Mouse (Mus musculus): ENCODE data around the gene Rab6a.
A peak's percentile ranks its signal among the peaks of the same experiment; 100 is the strongest.

Gene Rab6a

GRCm38 (mm10) chr7:100622277-100622676, 15.1 kb downstream of the Rab6a start:
- no peak for DNase-seq (ENCODE audit: low spot score in 2 of 2)

DNA sequence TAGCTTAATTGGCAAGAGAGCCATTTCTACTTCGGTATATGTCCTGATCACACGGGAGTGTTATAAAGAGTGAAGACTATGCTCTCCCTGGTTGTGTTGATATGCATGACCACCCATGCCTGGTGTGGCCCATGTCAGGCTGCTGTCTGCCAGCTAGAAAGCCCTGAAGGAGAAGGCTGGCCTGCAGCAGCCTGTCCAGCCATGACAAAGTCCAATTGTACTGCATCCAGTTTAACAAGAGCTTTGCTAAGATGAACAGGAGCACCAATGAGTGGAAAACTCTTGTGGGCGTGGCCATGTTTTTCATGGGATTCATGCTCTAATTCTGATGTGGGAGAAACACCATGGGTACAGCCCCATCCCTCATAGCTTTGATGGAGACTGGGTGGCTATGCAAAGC, 17.3 kb downstream of the Rab6a start:
- no peak for DNase-seq (ENCODE audit: low spot score in 2 of 2)

GRCm38 (mm10) chr7:100637657-100638056, 30.4 kb downstream of the Rab6a start:
- no peak for DNase-seq (ENCODE audit: low spot score in 2 of 2)

DNA sequence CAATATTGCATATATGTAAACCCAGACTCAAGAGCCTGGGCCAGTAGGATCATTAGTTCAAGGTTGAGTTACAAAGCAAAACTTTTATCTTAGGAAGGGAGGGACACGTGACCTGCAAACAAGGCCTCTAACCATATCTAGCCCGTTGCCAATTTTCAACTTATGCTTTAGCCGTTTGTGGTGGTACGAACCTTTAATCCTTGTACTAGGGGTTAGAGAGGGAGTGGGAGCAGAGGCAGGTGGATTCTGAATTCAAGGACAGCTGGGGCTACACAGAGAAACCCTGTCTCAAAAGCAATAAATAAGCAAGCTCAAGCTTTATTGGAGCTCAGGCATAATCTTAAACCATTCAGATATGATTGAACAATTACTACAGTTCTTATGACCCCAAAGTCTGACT, 35.2 kb downstream of the Rab6a start:
- no peak for DNase-seq (ENCODE audit: low spot score in 2 of 2)

- peak in 1 of 2 experiments; percentile 73 for DNase-seq (ENCODE audit: low spot score in 2 of 2)
These were observed 37.9 kb downstream of the Rab6a start for GRCm38 (mm10) chr7:100645147-100645546.

GRCm38 (mm10) chr7:100649095-100649494, 41.9 kb downstream of the Rab6a start:
- no peak for DNase-seq (ENCODE audit: low spot score in 2 of 2)

DNA sequence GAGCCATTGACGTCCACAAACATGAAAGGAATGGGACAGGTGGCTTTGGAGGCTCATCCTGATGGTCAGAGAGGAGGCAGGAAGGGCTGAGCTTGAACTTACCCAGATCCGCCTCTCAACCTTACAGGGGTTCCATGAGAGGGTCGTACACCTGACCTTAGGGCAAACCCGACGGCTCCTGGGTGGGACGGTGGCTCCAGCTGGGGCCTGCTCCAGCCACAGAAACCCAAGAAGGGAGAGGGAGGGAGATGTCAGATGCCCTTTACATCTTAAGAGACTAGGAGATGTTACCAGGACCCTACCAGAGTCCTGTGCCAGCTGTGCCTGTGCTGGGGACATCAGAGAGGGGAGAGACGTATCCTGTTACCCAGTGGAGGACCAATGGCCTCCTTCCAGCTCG, 42.6 kb downstream of the Rab6a start:
- no peak for DNase-seq (ENCODE audit: low spot score in 2 of 2)

GRCm38 (mm10) chr7:100650421-100650820, 43.2 kb downstream of the Rab6a start:
- DNase-seq (ENCODE audit: low spot score in 2 of 2): no peak

- no peak for DNase-seq (ENCODE audit: low spot score in 2 of 2)
These were observed 43.8 kb downstream of the Rab6a start for GRCm38 (mm10) chr7:100651011-100651410.

DNA sequence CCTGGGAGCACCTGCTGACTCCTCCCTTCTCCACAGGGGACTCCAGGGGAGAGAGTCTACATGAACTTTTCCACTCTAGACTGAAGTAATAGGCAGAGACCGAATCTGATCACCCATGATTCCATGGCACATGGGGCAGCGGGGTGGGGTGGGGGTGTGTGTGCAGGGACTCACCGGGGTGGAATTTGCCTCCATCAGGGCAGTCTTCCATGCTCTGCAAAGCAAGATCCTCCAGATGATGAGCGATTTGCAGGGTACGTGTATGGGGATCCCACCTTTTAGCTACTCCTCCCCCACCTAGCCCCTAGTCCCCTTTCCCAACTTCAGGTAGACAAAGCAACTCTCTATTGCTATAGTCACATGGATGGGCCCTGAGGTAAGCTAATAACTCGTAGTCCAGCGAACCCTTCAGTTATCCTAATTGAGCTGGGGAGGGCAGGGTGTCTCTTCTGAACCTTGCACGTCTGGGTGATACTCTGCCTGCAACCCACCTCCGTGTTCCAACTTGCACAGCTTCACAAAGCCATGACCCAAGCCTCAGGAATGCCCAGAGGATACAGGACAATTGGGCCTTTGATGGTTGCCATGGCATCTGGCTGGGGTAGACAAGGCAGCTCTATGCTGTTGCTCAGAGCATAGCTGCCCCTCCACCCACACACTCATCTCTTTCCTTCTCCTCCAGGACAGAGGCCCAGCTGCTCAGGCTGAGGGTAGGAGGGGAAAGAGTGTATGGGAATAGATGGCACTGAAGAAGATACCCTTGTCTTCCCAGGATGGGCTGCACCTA, 46.5 kb downstream of the Rab6a start:
- peak in 1 of 2 experiments; percentile 16 for DNase-seq (ENCODE audit: low spot score in 2 of 2)

DNA sequence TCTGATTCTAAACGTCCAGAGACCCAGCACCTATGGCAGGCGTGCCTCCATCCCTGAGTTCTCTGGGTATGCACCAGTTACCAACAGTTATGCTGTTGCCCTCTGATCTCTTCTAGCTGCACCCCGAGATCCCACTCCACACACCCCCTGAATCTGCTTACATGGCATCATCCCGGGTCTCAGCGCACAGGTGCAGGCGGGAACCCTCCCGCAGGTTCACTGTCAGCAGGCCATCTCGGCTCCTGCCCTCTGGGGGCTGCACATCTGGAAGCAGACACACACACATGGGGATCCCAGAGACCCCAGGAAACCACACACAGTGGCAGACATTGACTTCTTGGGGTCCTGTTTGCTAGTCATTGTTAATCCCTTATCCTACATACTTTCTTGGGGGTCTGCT, 47.2 kb downstream of the Rab6a start:
- no peak for DNase-seq (ENCODE audit: low spot score in 2 of 2)

DNA sequence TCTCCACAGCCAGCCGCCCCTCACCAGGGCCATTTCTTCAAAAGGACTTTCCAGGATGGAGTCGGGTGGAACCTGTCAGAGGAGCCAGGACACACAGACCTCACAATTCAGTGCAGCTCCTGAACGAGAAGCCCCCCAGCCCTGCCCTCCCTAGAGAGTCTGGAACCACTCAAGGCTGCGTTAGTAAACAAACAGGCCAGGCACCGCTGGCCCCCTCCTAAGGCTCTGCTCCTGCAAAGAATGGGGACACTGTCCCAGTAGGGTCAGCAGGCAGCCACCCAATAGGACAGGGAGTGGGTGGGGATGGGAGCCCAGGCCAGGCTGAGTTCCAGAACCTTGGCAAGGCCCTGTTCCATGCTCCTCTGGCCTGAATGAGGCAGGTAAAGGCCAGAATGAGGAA, 49.5 kb downstream of the Rab6a start:
- DNase-seq (ENCODE audit: low spot score in 2 of 2): no peak

GRCm38 (mm10) chr7:100658093-100658578, 50.9 kb downstream of the Rab6a start:
- no peak for DNase-seq (ENCODE audit: low spot score in 2 of 2)

- DNase-seq (ENCODE audit: low spot score in 2 of 2): no peak
These were observed 54.1 kb downstream of the Rab6a start for GRCm38 (mm10) chr7:100661264-100661663.

- no peak for DNase-seq (ENCODE audit: low spot score in 2 of 2)
These were observed 55.0 kb downstream of the Rab6a start, which contains the start of gene Plekhb1 for GRCm38 (mm10) chr7:100662231-100662630. Plekhb1 (minus strand) TSS chr7:100662414.

DNA sequence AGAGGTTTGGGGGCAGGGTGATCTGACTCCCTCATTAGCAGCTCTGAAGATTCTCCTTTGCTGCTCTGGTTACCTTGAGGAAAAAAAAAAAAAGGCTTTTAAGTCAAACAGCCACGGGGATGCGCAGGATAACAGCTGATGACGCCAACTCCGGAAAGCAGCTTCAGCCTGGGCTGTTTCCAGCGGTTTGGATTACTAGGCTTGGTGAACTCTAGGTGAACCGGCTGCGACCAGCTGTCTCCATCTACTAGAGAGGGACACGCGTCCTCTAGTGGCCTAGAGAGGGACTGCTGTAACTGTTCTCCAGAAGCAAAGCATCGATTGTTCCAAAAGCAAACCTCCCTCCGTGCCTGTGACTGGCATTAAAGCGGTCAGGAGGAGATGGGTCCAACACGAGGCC, 56.0 kb downstream of the Rab6a start:
- peak; percentile 84 to 94 for DNase-seq (ENCODE audit: low spot score in 2 of 2)

GRCm38 (mm10) chr7:100663729-100664304, 56.6 kb downstream of the Rab6a start:
- DNase-seq (ENCODE audit: low spot score in 2 of 2): no peak

- no peak for DNase-seq (ENCODE audit: low spot score in 2 of 2)
These were observed 63.4 kb downstream of the Rab6a start for GRCm38 (mm10) chr7:100670646-100671045.

- DNase-seq (ENCODE audit: low spot score in 2 of 2): no peak
These were observed 66.2 kb downstream of the Rab6a start for GRCm38 (mm10) chr7:100673452-100673851.

DNA sequence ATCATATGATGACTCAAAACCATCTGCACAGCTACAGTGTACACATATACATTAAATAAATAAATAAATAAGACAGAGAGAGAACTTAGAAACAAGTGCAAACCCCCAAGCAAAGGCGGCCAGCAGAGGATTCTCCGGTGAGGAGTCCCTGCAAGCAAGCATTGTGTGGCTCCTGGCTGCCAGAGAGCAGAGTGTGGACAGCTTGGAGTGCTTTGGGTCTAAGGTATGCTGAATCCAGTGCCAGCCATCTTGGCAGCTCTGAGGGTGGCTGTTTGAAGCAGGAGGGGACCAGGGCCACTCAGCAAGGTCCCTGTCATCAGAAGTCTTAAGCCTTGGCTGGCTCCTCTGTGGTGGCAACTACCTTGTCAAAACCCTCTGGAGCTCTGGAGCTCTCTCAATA, 67.7 kb downstream of the Rab6a start:
- DNase-seq (ENCODE audit: low spot score in 2 of 2): no peak

- no peak for DNase-seq (ENCODE audit: low spot score in 2 of 2)
These were observed 70.8 kb downstream of the Rab6a start for GRCm38 (mm10) chr7:100678052-100678451.

GRCm38 (mm10) chr7:100678948-100679880, 72.0 kb downstream of the Rab6a start:
- no peak for DNase-seq (ENCODE audit: low spot score in 2 of 2)
